Comparison of ENCODE assay signal across 12 mouse cellular contexts in genomic region chr6:8486391-8487043, GRCm38 (mm10). TPM values are rescaled to one million over a fixed set of nuclear protein-coding genes. Genes with fewer than 3 reads are reported as not detected.
DNase-seq lines count a peak whose midpoint lies in the region; ATAC-seq lines count a peak whose summit lies in the region.
"Had no signal": no experiment of that assay in that cellular context is flagged by ENCODE, and none has a peak within 500 bp of the region (broad histone marks: within the 10 kb centered on the region; RNA-seq: fewer than 3 reads in every experiment).

No protein-coding gene starts in this region.

- no peaks in the 10 kb centered on the region for H3K9me3 ChIP-seq in forebrain, embryonic 14.5 days (replicated peaks; ENCODE audit: control insufficient read depth, low read length)
- H3K9me3 ChIP-seq in forebrain, embryonic 15.5 days: no peaks in the 10 kb centered on the region
- H3K9me3 ChIP-seq in neural tube, embryonic 13.5 days: no peaks in the 10 kb centered on the region
- H3K9me3 ChIP-seq in limb, embryonic 13.5 days: no peaks in the 10 kb centered on the region
- H3K9me3 ChIP-seq in midbrain, embryonic 15.5 days: no peaks in the 10 kb centered on the region

- ATAC-seq in forebrain, embryonic 14.5 days: peak; percentile 46; the same call in 1 of the 2 replicates
- no peak; the same call in 1 of the 2 replicates for ATAC-seq in forebrain, embryonic 15.5 days (replicated peaks)
- no peak for ATAC-seq in neural tube, embryonic 13.5 days (ENCODE audit: low read depth)
- peak; percentile 32; the same call in 1 of the 2 replicates for ATAC-seq in limb, embryonic 13.5 days (ENCODE audit: low FRiP score, low read depth)
- ATAC-seq in midbrain, embryonic 15.5 days (replicated peaks): peak; percentile 51; the same call in 1 of the 2 replicates

- WGBS in forebrain, embryonic 14.5 days: 68% methylated on average over 17 of the region's 17 CpGs
- WGBS in forebrain, embryonic 15.5 days: 66% methylated on average over 17 of the region's 17 CpGs
- WGBS in neural tube, embryonic 13.5 days: 76% methylated on average over 17 of the region's 17 CpGs
- 65% methylated on average over 17 of the region's 17 CpGs for WGBS in limb, embryonic 13.5 days
- WGBS in midbrain, embryonic 15.5 days: 64% methylated on average over 17 of the region's 17 CpGs

- H3K4me3 ChIP-seq in forebrain, embryonic 14.5 days (ENCODE audit: low read depth, low read length): no peak overlapping the region
- no peak overlapping the region for H3K4me3 ChIP-seq in forebrain, embryonic 15.5 days
- H3K4me3 ChIP-seq in neural tube, embryonic 13.5 days: no peak overlapping the region
- no peak overlapping the region for H3K4me3 ChIP-seq in limb, embryonic 13.5 days
- H3K4me3 ChIP-seq in midbrain, embryonic 15.5 days: no peak overlapping the region
- H3K4me3 ChIP-seq: myocyte had no signal

- H3K27ac ChIP-seq in forebrain, embryonic 14.5 days (ENCODE audit: low read depth, low read length): no peak overlapping the region
- H3K27ac ChIP-seq in forebrain, embryonic 15.5 days (replicated peaks): no peak overlapping the region
- H3K27ac ChIP-seq in neural tube, embryonic 13.5 days (replicated peaks): peak overlapping the region; percentile 14; the same call in 1 of the 2 replicates
- H3K27ac ChIP-seq in limb, embryonic 13.5 days: no peak overlapping the region
- 0 out of 2 replicates have a peak overlapping the region, but pooled peaks have one; percentile 18 for H3K27ac ChIP-seq in midbrain, embryonic 15.5 days

- H3K27me3 ChIP-seq in forebrain, embryonic 14.5 days (replicated peaks; ENCODE audit: control insufficient read depth, insufficient read depth, low read length): no peaks in the 10 kb centered on the region
- H3K27me3 ChIP-seq in forebrain, embryonic 15.5 days: no peaks in the 10 kb centered on the region
- no peaks in the 10 kb centered on the region for H3K27me3 ChIP-seq in neural tube, embryonic 13.5 days
- no peaks in the 10 kb centered on the region for H3K27me3 ChIP-seq in limb, embryonic 13.5 days
- H3K27me3 ChIP-seq in midbrain, embryonic 15.5 days (replicated peaks): no peaks in the 10 kb centered on the region

- H3K36me3 ChIP-seq in forebrain, embryonic 14.5 days (ENCODE audit: control insufficient read depth, insufficient read depth, low read length): no peaks in the 10 kb centered on the region
- H3K36me3 ChIP-seq in forebrain, embryonic 15.5 days: no peaks in the 10 kb centered on the region
- no peaks in the 10 kb centered on the region for H3K36me3 ChIP-seq in neural tube, embryonic 13.5 days
- no peaks in the 10 kb centered on the region for H3K36me3 ChIP-seq in limb, embryonic 13.5 days
- no peaks in the 10 kb centered on the region for H3K36me3 ChIP-seq in midbrain, embryonic 15.5 days (replicated peaks)

- no peak for DNase-seq in forebrain, embryonic 14.5 days (ENCODE audit: low spot score)
- DNase-seq in neural tube, embryonic 10.5 days (ENCODE audit: extremely low spot score, low spot score): no peak
- DNase-seq in layer of hippocampus, postnatal 25 days (ENCODE audit: extremely low spot score in 1 of 2, low spot score in 1 of 2): no peak
- no peak for DNase-seq in right cerebral cortex, postnatal 14 days
- DNase-seq: gastrocnemius, postnatal 10 days; kidney, adult 8-10 months; lung, postnatal 36 days had no signal

- peaks cover 3% of the 10 kb centered on the region; the same call in 1 of the 2 replicates for H3K4me1 ChIP-seq in forebrain, embryonic 14.5 days (ENCODE audit: control insufficient read depth, insufficient read depth, low read length)
- peaks cover 14% of the 10 kb centered on the region for H3K4me1 ChIP-seq in forebrain, embryonic 15.5 days
- H3K4me1 ChIP-seq in neural tube, embryonic 13.5 days (replicated peaks): peaks cover 12% of the 10 kb centered on the region; the same call in 1 of the 2 replicates
- H3K4me1 ChIP-seq in limb, embryonic 13.5 days: peaks cover 14% of the 10 kb centered on the region
- peaks cover 11% of the 10 kb centered on the region for H3K4me1 ChIP-seq in midbrain, embryonic 15.5 days

- no peak overlapping the region for H3K9ac ChIP-seq in forebrain, embryonic 14.5 days (ENCODE audit: low read length)
- H3K9ac ChIP-seq in forebrain, embryonic 15.5 days (replicated peaks): no peak overlapping the region
- no peak overlapping the region for H3K9ac ChIP-seq in neural tube, embryonic 13.5 days
- H3K9ac ChIP-seq in limb, embryonic 13.5 days: no peak overlapping the region
- H3K9ac ChIP-seq in midbrain, embryonic 15.5 days: no peak overlapping the region

- H3K4me2 ChIP-seq in forebrain, embryonic 14.5 days (ENCODE audit: low read length): no peak overlapping the region
- H3K4me2 ChIP-seq in forebrain, embryonic 15.5 days (replicated peaks): no peak overlapping the region
- H3K4me2 ChIP-seq in neural tube, embryonic 13.5 days: no peak overlapping the region
- H3K4me2 ChIP-seq in limb, embryonic 13.5 days (replicated peaks): no peak overlapping the region
- H3K4me2 ChIP-seq in midbrain, embryonic 15.5 days: peak overlapping the region; percentile 27

RNA-seq across cellular contexts. Expression of gene Glcci1, which starts 22.9 kb away (rescaled TPM):
- polyA plus RNA-seq in forebrain, embryonic 14.5 days (2014; fragmentation: Nextera tagmentation; extraction: Ambion mirVana): 10.6 and 10.9 TPM in 2 replicates
- 16.9 and 19.0 TPM in 2 replicates for polyA plus RNA-seq in forebrain, embryonic 15.5 days (2015; fragmentation: Nextera tagmentation; extraction: Ambion mirVana)
- 7.5 and 11.3 TPM in 2 replicates for polyA plus RNA-seq in neural tube, embryonic 13.5 days (2015; fragmentation: Nextera tagmentation; extraction: Ambion mirVana)
- 16.1 and 16.6 TPM in 2 replicates for polyA plus RNA-seq in limb, embryonic 13.5 days (2015; fragmentation: Nextera tagmentation; extraction: Ambion mirVana)
- polyA plus RNA-seq in midbrain, embryonic 15.5 days (2015; fragmentation: Nextera tagmentation; extraction: Ambion mirVana): 7.6 and 8.6 TPM in 2 replicates
- total RNA-seq in layer of hippocampus, postnatal 25 days (2021): 10 to 100 TPM; 64.7 to 74.9 TPM

Comparison
In these comparisons a context has a peak if more than half of its experiments do, and no peak if none do; other contexts are left out.
1. ATAC-seq: peak in forebrain, embryonic 14.5 days (single experiment), limb, embryonic 13.5 days (single experiment) and midbrain, embryonic 15.5 days (single experiment); none in forebrain, embryonic 15.5 days (single experiment) and neural tube, embryonic 13.5 days (single experiment).
2. H3K27ac ChIP-seq: peak in neural tube, embryonic 13.5 days (single experiment) and midbrain, embryonic 15.5 days (single experiment); none in forebrain, embryonic 14.5 days (single experiment), forebrain, embryonic 15.5 days (single experiment) and limb, embryonic 13.5 days (single experiment).